11 mouse cellular contexts compared by ENCODE assay signal in the genomic region with DNA sequence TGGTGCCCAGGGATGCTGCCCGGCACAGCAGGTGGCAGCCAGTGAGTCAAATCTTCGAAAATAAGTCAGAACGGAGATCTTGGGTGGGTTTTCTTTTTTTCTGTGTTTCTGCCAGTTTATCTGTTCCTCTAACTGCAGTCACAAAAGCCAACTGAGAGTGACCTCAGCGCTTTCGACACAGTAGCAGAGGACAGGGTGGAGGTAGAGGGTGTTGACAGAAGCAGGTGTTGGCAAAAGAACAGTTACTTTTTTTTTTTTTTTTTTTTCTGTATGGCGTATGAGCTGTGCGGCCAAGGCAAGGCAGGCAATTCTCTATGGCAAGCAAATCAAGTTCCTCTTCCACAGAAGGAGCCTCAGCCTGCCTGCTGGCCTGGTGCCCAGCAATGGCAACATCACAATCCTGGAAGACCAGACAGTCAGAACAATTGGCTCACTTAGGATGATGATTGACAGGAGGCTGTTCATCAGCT.
DNase-seq lines count a peak whose midpoint lies in the region; ATAC-seq lines count a peak whose summit lies in the region.
"Had no signal": no experiment of that assay in that cellular context is flagged by ENCODE, and none has a peak within 500 bp of the region (broad histone marks: within the 10 kb centered on the region; RNA-seq: fewer than 3 reads in every experiment).

No protein-coding gene starts in this region.

- ATAC-seq in cerebellum, adult (ENCODE audit: insufficient number of reproducible peaks, low FRiP score, low TSS enrichment), result no peak
- peak; percentile 91 for ATAC-seq in granulocyte monocyte progenitor cell, adult 5-6 weeks (replicated peaks; ENCODE audit: poor library complexity, severe bottlenecking)

- DNase-seq in cerebellum, postnatal 36 days, result peak; percentile 24 to 28
- peak; percentile 8 for DNase-seq in layer of hippocampus, adult 11-12 months (ENCODE audit: low spot score)
- no peak for DNase-seq in layer of hippocampus, adult 9-10 months (ENCODE audit: low spot score)
- peak; percentile 18 for DNase-seq in A20 (ENCODE audit: low read depth, low spot score)
- DNase-seq in natural killer cell, adult 2 months (ENCODE audit: low spot score in 2 of 2), result no peak
- no peak for DNase-seq in ovary, postnatal 36 days (ENCODE audit: low spot score)
- DNase-seq: cerebellum, adult 11-12 months; kidney, adult 2 months; lung, embryonic 14.5 days had no signal

Comparison
In these comparisons a context has a peak if more than half of its experiments do, and no peak if none do; other contexts are left out.
1. DNase-seq: peak in cerebellum, postnatal 36 days (2 of 2), layer of hippocampus, adult 11-12 months (single experiment) and A20 (single experiment); none in layer of hippocampus, adult 9-10 months (single experiment), natural killer cell, adult 2 months (0 of 2) and ovary, postnatal 36 days (single experiment).